8 mouse cellular contexts compared by ENCODE assay signal in genomic region chr11:117618774-117619173, GRCm38 (mm10). TPM values are rescaled to one million over a fixed set of nuclear protein-coding genes. Genes with fewer than 3 reads are reported as not detected.
A peak's percentile ranks its signal among the peaks of the same experiment; 100 is the strongest.
DNase-seq lines count a peak whose midpoint lies in the region; ATAC-seq lines count a peak whose summit lies in the region.

No protein-coding gene starts in this region.

- no peak overlapping the region for H3K9ac ChIP-seq in embryonic facial prominence, embryonic 12.5 days
- H3K9ac ChIP-seq in hindbrain, embryonic 14.5 days, result no peak overlapping the region
- no peak overlapping the region for H3K9ac ChIP-seq in heart, embryonic 11.5 days (ENCODE audit: low read depth, low read length)

- intact Hi-C loops in left cerebral cortex, postnatal 4 days (cut with DNase I), result no loop called here

- H3K4me1 ChIP-seq in embryonic facial prominence, embryonic 12.5 days, result peaks cover 37% of the 10 kb centered on the region
- H3K4me1 ChIP-seq in hindbrain, embryonic 14.5 days (replicated peaks; ENCODE audit: control insufficient read depth, insufficient read depth, low read length), result peaks cover 23% of the 10 kb centered on the region
- H3K4me1 ChIP-seq in heart, embryonic 11.5 days (ENCODE audit: control insufficient read depth, insufficient read depth, low read length), result peaks cover 9% of the 10 kb centered on the region; the same call in 1 of the 2 replicates

- 0 out of 2 replicates have a peak overlapping the region, but pooled peaks have one; percentile 19 for H3K27ac ChIP-seq in embryonic facial prominence, embryonic 12.5 days
- H3K27ac ChIP-seq in hindbrain, embryonic 14.5 days, result peak overlapping the region; percentile 80
- no peak overlapping the region for H3K27ac ChIP-seq in heart, embryonic 11.5 days (ENCODE audit: low read depth, low read length)

- H3K4me3 ChIP-seq in embryonic facial prominence, embryonic 12.5 days, result no peak overlapping the region
- H3K4me3 ChIP-seq in hindbrain, embryonic 14.5 days (replicated peaks; ENCODE audit: low read length), result no peak overlapping the region
- no peak overlapping the region for H3K4me3 ChIP-seq in heart, embryonic 11.5 days (ENCODE audit: low read depth, low read length)

- no peak for ATAC-seq in embryonic facial prominence, embryonic 12.5 days (ENCODE audit: insufficient number of reproducible peaks, insufficient read depth, low FRiP score, low TSS enrichment)
- ATAC-seq in hindbrain, embryonic 14.5 days (ENCODE audit: low FRiP score), result no peak
- ATAC-seq in monocyte, adult 5-6 weeks (replicated peaks; ENCODE audit: insufficient number of reproducible peaks, low FRiP score, low TSS enrichment, poor library complexity, severe bottlenecking), result 0 out of 2 replicates have a peak, but pooled peaks have one; percentile 45
- no peak for ATAC-seq in heart, embryonic 11.5 days (replicated peaks; ENCODE audit: insufficient number of reproducible peaks, low FRiP score, low TSS enrichment)

- peak; percentile 48 for DNase-seq in left cerebral cortex, postnatal 4 days
- no peak for DNase-seq in left cerebral cortex, adult 9 months (ENCODE audit: low spot score in 2 of 2)
- DNase-seq in hindbrain, embryonic 14.5 days (ENCODE audit: low spot score), result no peak
- no peak for DNase-seq in ovary, postnatal 14 days (ENCODE audit: low spot score)
- no peak for DNase-seq in urinary bladder, postnatal 4 days (ENCODE audit: low spot score in 2 of 2)

- 68% methylated on average over 7 of the region's 7 CpGs for WGBS in embryonic facial prominence, embryonic 12.5 days
- 56% methylated on average over 7 of the region's 7 CpGs for WGBS in hindbrain, embryonic 14.5 days
- 77% methylated on average over 7 of the region's 7 CpGs for WGBS in heart, embryonic 11.5 days (ENCODE audit: insufficient replicate concordance)

- peaks cover 30% of the 10 kb centered on the region for H3K27me3 ChIP-seq in embryonic facial prominence, embryonic 12.5 days
- no peaks in the 10 kb centered on the region for H3K27me3 ChIP-seq in hindbrain, embryonic 14.5 days (ENCODE audit: control insufficient read depth, insufficient read depth, low read length)
- H3K27me3 ChIP-seq in heart, embryonic 11.5 days (ENCODE audit: control insufficient read depth, insufficient read depth, low read length), result peaks cover 52% of the 10 kb centered on the region

- H3K9me3 ChIP-seq in embryonic facial prominence, embryonic 12.5 days, result no peaks in the 10 kb centered on the region
- H3K9me3 ChIP-seq in hindbrain, embryonic 14.5 days (ENCODE audit: control insufficient read depth, low read length), result no peaks in the 10 kb centered on the region
- no peaks in the 10 kb centered on the region for H3K9me3 ChIP-seq in heart, embryonic 11.5 days (replicated peaks; ENCODE audit: control insufficient read depth, low read length)

- H3K4me2 ChIP-seq in embryonic facial prominence, embryonic 12.5 days (replicated peaks), result no peak overlapping the region
- no peak overlapping the region for H3K4me2 ChIP-seq in hindbrain, embryonic 14.5 days (replicated peaks)
- no peak overlapping the region for H3K4me2 ChIP-seq in heart, embryonic 11.5 days

- H3K36me3 ChIP-seq in embryonic facial prominence, embryonic 12.5 days, result no peaks in the 10 kb centered on the region
- H3K36me3 ChIP-seq in hindbrain, embryonic 14.5 days (replicated peaks; ENCODE audit: control insufficient read depth, insufficient read depth), result no peaks in the 10 kb centered on the region
- no peaks in the 10 kb centered on the region for H3K36me3 ChIP-seq in heart, embryonic 11.5 days (ENCODE audit: control insufficient read depth, insufficient read depth, low read length)

RNA-seq across cellular contexts. Expression of gene Tnrc6c, which starts 35.3 kb away (rescaled TPM):
- total RNA-seq in left cerebral cortex, postnatal 4 days (2021), result 10 to 100 TPM; 89.8 to 90.7 TPM
- polyA plus RNA-seq in embryonic facial prominence, embryonic 12.5 days (2016; fragmentation: Nextera tagmentation; extraction: Ambion mirVana), result 23.9 and 26.1 TPM in 2 replicates
- polyA plus RNA-seq in hindbrain, embryonic 14.5 days (2014; fragmentation: Nextera tagmentation; extraction: Ambion mirVana), result 23.4 and 25.1 TPM in 2 replicates
- total RNA-seq in monocyte, adult 5-6 weeks (2017), result 20.2 to 43.0 TPM (median 22.1 TPM) in 3 replicates
- polyA plus RNA-seq in heart, embryonic 11.5 days (2014; fragmentation: Nextera tagmentation; extraction: Ambion mirVana), result 7.0 and 8.1 TPM in 2 replicates
